Mouse (Mus musculus) thymus, adult 2 months (tissue): Measurements from ENCODE around the gene Pkib.

Experiments used
- CTCF ChIP-seq: fragments of 200-500 bp; IDR thresholded peaks from 2 replicates; pipeline ENCODE4 v1.5.1; 2012; ENCODE audit warnings: mild to moderate bottlenecking, control low read depth, low read length, moderate library complexity, borderline replicate concordance; ENCODE audit not compliant: control insufficient read depth, poor library complexity, insufficient read depth; ENCODE audit errors: extremely low read depth
- POLR2A ChIP-seq: fragments of 200-500 bp; IDR thresholded peaks from 2 replicates; pipeline ENCODE4 v1.6.1; 2012; ENCODE audit warnings: mild to moderate bottlenecking, low read length, control low read depth, moderate library complexity; ENCODE audit not compliant: control insufficient read depth, poor library complexity, insufficient read depth; ENCODE audit errors: extremely low read depth

DNA sequence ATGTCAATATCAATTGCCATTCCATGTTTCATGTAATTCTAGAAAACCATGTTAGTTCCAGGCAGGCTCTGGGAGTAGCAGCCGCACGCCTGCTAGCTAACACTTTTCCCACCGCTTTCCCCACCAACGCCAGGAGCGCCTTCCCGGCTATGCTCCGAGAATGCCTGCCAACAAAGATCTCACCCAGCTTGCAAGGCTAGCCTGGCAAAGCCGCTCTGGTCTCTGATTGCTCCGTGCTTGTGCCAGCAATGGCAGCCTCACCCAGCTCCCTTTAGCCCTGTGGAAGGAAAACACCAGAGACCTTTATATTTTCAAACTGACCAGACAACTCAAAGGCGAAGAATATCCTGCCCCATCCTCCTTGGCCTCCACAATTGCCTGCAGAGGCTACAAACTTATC lies 8.5 kb upstream of the Pkib start:
- TF ChIP-seq CTCF = no peak
- TF ChIP-seq POLR2A = no peak
